Mouse (Mus musculus): ENCODE data around the gene Myadm.

Gene Myadm

GRCm38 (mm10) chr7:3317704-3318103, 28.8 kb downstream of the Myadm start:
- no peak for DNase-seq (ENCODE audit: low spot score in 2 of 2)

- no peak for DNase-seq (ENCODE audit: low spot score in 2 of 2)
These were observed 32.0 kb downstream of the Myadm start for GRCm38 (mm10) chr7:3320856-3321255.

GRCm38 (mm10) chr7:3323826-3324225, 34.9 kb downstream of the Myadm start:
- no peak for DNase-seq (ENCODE audit: low spot score in 2 of 2)

- DNase-seq (ENCODE audit: low spot score in 2 of 2): no peak
These were observed 39.1 kb downstream of the Myadm start for GRCm38 (mm10) chr7:3327961-3328360.

- peak; percentile 56 to 78 for DNase-seq (ENCODE audit: low spot score in 2 of 2)
These were observed 41.1 kb downstream of the Myadm start for GRCm38 (mm10) chr7:3329776-3330546.

GRCm38 (mm10) chr7:3331171-3331570, 42.3 kb downstream of the Myadm start:
- DNase-seq (ENCODE audit: low spot score in 2 of 2): no peak

- no peak for DNase-seq (ENCODE audit: low spot score in 2 of 2)
These were observed 42.8 kb downstream of the Myadm start for GRCm38 (mm10) chr7:3331581-3332223.

- DNase-seq (ENCODE audit: low spot score in 2 of 2): no peak
These were observed 43.3 kb downstream of the Myadm start for GRCm38 (mm10) chr7:3332224-3332615.

- DNase-seq (ENCODE audit: low spot score in 2 of 2): no peak
These were observed 44.0 kb downstream of the Myadm start, which contains the start of gene Cacng7 for GRCm38 (mm10) chr7:3332619-3333521. TSS of gene Cacng7 (plus strand) at chr7:3332955.

- no peak for DNase-seq (ENCODE audit: low spot score in 2 of 2)
These were observed 44.7 kb downstream of the Myadm start for GRCm38 (mm10) chr7:3333542-3333941.

- DNase-seq (ENCODE audit: low spot score in 2 of 2): no peak
These were observed 47.5 kb downstream of the Myadm start for GRCm38 (mm10) chr7:3336412-3336811.

GRCm38 (mm10) chr7:3338286-3338935, 49.5 kb downstream of the Myadm start:
- DNase-seq (ENCODE audit: low spot score in 2 of 2): no peak

- DNase-seq (ENCODE audit: low spot score in 2 of 2): no peak
These were observed 50.1 kb downstream of the Myadm start for GRCm38 (mm10) chr7:3339010-3339409.

- DNase-seq (ENCODE audit: low spot score in 2 of 2): no peak
These were observed 55.0 kb downstream of the Myadm start for GRCm38 (mm10) chr7:3343861-3344260.

- DNase-seq (ENCODE audit: low spot score in 2 of 2): no peak
These were observed 56.4 kb downstream of the Myadm start for GRCm38 (mm10) chr7:3345301-3345700.

GRCm38 (mm10) chr7:3347366-3348287, 58.7 kb downstream of the Myadm start:
- no peak for DNase-seq (ENCODE audit: low spot score in 2 of 2)

- no peak for DNase-seq (ENCODE audit: low spot score in 2 of 2)
These were observed 59.4 kb downstream of the Myadm start for GRCm38 (mm10) chr7:3348326-3348725.

- no peak for DNase-seq (ENCODE audit: low spot score in 2 of 2)
These were observed 60.9 kb downstream of the Myadm start for GRCm38 (mm10) chr7:3349775-3350174.
